Mouse (Mus musculus): ENCODE measurements around the gene Gm10147. TPM values are rescaled to one million over a fixed set of nuclear protein-coding genes. Genes with fewer than 3 reads are reported as not detected.
"Not testable (repeated sequence)": the region's sequence is repeated elsewhere in the genome, so short reads cannot be mapped to it uniquely, and the experiment has no call there.

Gm10147 gene
- not detected in 2 replicates for polyA plus RNA-seq (2014; fragmentation: Nextera tagmentation; extraction: Ambion mirVana)

DNA sequence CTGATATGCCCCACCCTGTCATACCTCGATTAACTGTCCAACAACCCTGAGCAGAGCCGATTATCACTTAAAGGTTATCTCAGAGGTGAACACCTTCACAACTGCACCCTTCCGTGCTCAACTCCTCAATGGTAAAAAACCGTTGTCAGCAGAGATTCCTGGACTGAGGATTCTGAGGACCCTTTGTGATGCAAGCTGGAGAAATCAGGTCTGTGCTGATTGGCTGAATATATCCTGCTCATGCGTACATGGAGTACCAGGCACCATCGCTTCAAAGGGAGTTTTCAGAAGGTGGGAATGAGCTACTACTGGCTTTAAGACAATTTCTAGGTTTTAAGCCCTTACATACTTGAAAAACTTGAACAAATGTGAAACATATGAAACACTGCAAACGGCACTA is at the start of gene Gm10147:
Gm10147 (minus strand) TSS at position 101 of the 400 bp plus-strand sequence.
- H3K9ac ChIP-seq (replicated peaks; ENCODE audit: low read depth, low read length); H3K27me3 ChIP-seq (ENCODE audit: control insufficient read depth, insufficient read depth, low read length); H3K36me3 ChIP-seq (ENCODE audit: control insufficient read depth, insufficient read depth, low read length); H3K27ac ChIP-seq (ENCODE audit: low read depth, low read length); H3K9me3 ChIP-seq (ENCODE audit: control insufficient read depth, low read length); H3K4me3 ChIP-seq (ENCODE audit: low read depth, low read length); ATAC-seq (ENCODE audit: low read depth); H3K4me1 ChIP-seq (ENCODE audit: control insufficient read depth, insufficient read depth, low read length); H3K4me2 ChIP-seq (ENCODE audit: low read depth, low read length): not testable (repeated sequence)
- WGBS: no CpG with 5 or more reads among the region's 7 CpGs

Small RNA genes within 50 kb of the gene (microRNA-seq; reads per million reads assigned to microRNA genes)
- not detected for gene Gm44499

All from neural tube, embryonic 14.5 days (tissue).